Mouse (Mus musculus) intestine, embryonic 16.5 days (tissue): ENCODE data around the gene Rhbdd3. TPM values are rescaled to one million over a fixed set of nuclear protein-coding genes. Genes with fewer than 3 reads are reported as not detected.

Source experiments
- ATAC-seq: fragments of 200-750 bp; cut with Nextera tagmentation; 2 replicates; pipeline ENCODE4 v1.8.0; 2017; ENCODE audit warnings: moderate TSS enrichment, moderate library complexity
- H3K27ac ChIP-seq: fragments of 300-500 bp; sonication (generic); 2 replicates; pipeline ENCODE4 v1.5.1; 2014; ENCODE audit warnings: mild to moderate bottlenecking, low read length
- H3K27me3 ChIP-seq: fragments of 300-500 bp; sonication (generic); replicated peaks from 2 replicates; pipeline ENCODE4 v1.6.1; 2014; ENCODE audit warnings: low read length, control low read depth, mixed read lengths; ENCODE audit not compliant: control insufficient read depth, insufficient read depth
- H3K36me3 ChIP-seq: fragments of 300-500 bp; sonication (generic); 2 replicates; pipeline ENCODE4 v1.6.1; 2014; ENCODE audit warnings: low read length, control low read depth; ENCODE audit not compliant: control insufficient read depth, insufficient read depth
- H3K4me1 ChIP-seq: fragments of 300-500 bp; sonication (generic); 2 replicates; pipeline ENCODE4 v1.6.1; 2014; ENCODE audit warnings: low read length, control low read depth, mixed read lengths; ENCODE audit not compliant: control insufficient read depth, insufficient read depth
- H3K4me2 ChIP-seq: fragments of 300-500 bp; sonication (generic); 2 replicates; pipeline ENCODE4 v1.6.1; 2014; ENCODE audit warnings: low read depth, low read length, control low read depth
- H3K4me3 ChIP-seq: fragments of 300-500 bp; sonication (generic); 2 replicates; pipeline ENCODE4 v1.5.1; 2014; ENCODE audit warnings: mild to moderate bottlenecking, low read length
- H3K9ac ChIP-seq: fragments of 300-500 bp; sonication (generic); 2 replicates; pipeline ENCODE4 v1.6.1; 2014; ENCODE audit warnings: low read depth, low read length
- H3K9me3 ChIP-seq: fragments of 300-500 bp; sonication (generic); 2 replicates; pipeline ENCODE4 v1.6.1; 2016; ENCODE audit warnings: low read length, control low read depth; ENCODE audit not compliant: control insufficient read depth
- WGBS: fragments of 180-500 bp; shearing (Covaris S2); extraction: QIAGEN DNeasy Blood & Tissue Kit; methylation state at CpG from one replicate; pipeline ENCODE4 v1.1.7; 2014; 5-methylcytosine and 5-hydroxymethylcytosine counted together
- polyA plus RNA-seq: library from polyadenylated mRNA; unstranded; fragments of >200 nt; fragmentation: Nextera tagmentation; extraction: Ambion mirVana; gene quantifications from 2 replicates; pipeline ENCODE4 v1.2.1, GENCODE M21; 2015

The Rhbdd3 gene
- polyA plus RNA-seq: 27.8 and 32.5 TPM in 2 replicates

DNA sequence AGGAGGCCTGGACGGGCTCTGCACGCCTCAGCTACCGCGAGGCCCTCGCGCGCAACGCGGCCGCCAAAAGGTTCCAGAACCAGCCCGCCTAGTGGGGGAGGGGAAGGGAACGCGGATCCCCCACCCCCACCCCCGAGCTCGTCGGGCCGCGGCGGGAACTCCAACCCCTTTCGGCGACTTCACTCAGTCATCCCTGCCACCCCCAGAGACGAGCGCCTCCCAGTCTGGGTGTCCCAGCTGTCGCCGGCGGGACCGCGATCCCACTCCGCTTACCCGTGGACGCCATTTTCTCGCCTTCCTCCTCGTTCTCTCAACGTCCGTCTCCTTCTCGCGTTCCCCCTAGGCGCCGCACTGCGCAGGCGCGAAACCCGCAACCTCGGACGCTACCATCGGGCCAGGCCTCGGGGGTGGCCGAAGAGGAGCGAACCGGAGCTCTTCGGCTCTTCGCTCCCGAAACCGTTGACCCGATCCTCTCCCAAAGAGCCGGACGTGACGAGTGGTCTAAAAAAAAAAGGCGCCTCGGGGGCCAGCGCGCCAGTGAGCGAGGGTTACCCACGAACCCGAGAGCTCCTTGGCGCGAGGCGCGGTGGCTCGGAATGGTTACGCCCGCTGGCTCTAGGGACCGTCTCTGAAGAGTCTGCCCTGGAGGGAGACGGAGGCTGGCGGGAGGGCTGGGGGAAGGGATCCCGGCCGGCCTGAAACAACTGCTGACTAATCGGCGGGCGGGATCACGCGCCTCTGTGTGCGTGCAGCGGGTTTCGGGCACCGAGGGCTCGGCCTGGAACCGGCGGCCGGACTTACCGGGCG lies at the start of gene Rhbdd3, which contains the start of gene Ewsr1:
Gene Rhbdd3 (plus strand): TSS at position 191 of the 807 bp plus-strand sequence.
Gene Ewsr1 (minus strand): TSS at position 531 of the 807 bp plus-strand sequence.
- Histone ChIP-seq H3K36me3 (no peaks in the 10 kb centered on the region; the same call in none of the 2 replicates), H3K4me1 (peaks cover 27% of the 10 kb centered on the region), H3K27me3 (no peaks in the 10 kb centered on the region), H3K9ac (peak within 1 kb of the TSS; percentile 100), H3K4me3 (peak within 1 kb of the TSS; percentile 98), H3K9me3 (no peaks in the 10 kb centered on the region), H3K27ac (peak within 1 kb of the TSS; percentile 95), H3K4me2 (peak within 1 kb of the TSS; percentile 66)
- peak; percentile 89 for ATAC-seq
- WGBS: under 1% methylated on average over 91 of the region's 92 CpGs

DNA sequence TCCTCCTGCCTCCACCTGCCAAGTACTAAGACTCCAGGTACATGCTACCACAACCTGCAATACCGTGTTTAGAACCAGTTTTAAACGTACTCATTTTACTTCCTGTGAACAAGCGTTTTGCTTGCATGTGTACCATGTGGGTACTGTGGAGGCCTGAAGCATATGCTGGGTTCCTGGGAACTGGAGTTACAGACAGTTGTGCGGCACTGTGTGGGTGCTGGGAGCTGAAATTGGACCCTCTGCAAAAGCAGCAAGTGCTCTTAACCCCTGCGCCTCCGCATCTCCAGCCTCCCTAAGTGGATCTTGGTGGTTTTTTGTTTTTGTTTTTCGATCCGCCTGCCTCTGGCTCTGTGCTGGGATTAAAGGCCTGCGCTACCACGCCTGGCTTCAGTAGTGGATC lies 47.1 kb upstream of the Rhbdd3 start:
- 83% methylated on average over 10 of the region's 10 CpGs for WGBS
- H3K4me3 ChIP-seq: no peak overlapping the region
- H3K9ac ChIP-seq: no peak overlapping the region
- H3K27ac ChIP-seq: no peak overlapping the region
- ATAC-seq: no peak
- H3K4me2 ChIP-seq: no peak overlapping the region
- H3K4me1 ChIP-seq: no peaks in the 10 kb centered on the region
- H3K36me3 ChIP-seq: no peaks in the 10 kb centered on the region
- no peaks in the 10 kb centered on the region for H3K27me3 ChIP-seq
- no peaks in the 10 kb centered on the region for H3K9me3 ChIP-seq

- H3K27me3 ChIP-seq: 0 out of 2 replicates have a peak, but pooled peaks cover 4% of the 10 kb centered on the region
- WGBS: 66% methylated on average over 10 of the region's 10 CpGs
Measured at GRCm38 (mm10) chr11:5052200-5052854, 46.4 kb upstream of the Rhbdd3 start.

GRCm38 (mm10) chr11:5054151-5054550 lies 44.6 kb upstream of the Rhbdd3 start:
- H3K9ac ChIP-seq: no peak overlapping the region
- H3K27me3 ChIP-seq: peaks cover 16% of the 10 kb centered on the region
- no peak overlapping the region for H3K4me3 ChIP-seq
- ATAC-seq: peak; percentile 54
- 81% methylated on average over 14 of the region's 14 CpGs for WGBS
- H3K27ac ChIP-seq: no peak overlapping the region
- H3K4me2 ChIP-seq: no peak overlapping the region
- H3K36me3 ChIP-seq: no peaks in the 10 kb centered on the region
- no peaks in the 10 kb centered on the region for H3K9me3 ChIP-seq
- H3K4me1 ChIP-seq: peaks cover 9% of the 10 kb centered on the region; the same call in 1 of the 2 replicates

More at GRCm38 (mm10) chr11:5052200-5052854, 46.4 kb upstream of the Rhbdd3 start:
- no peak for ATAC-seq
- no peaks in the 10 kb centered on the region for H3K36me3 ChIP-seq
- H3K27ac ChIP-seq: no peak overlapping the region
- H3K9ac ChIP-seq: no peak overlapping the region
- no peak overlapping the region for H3K4me2 ChIP-seq
- H3K9me3 ChIP-seq: no peaks in the 10 kb centered on the region
- no peaks in the 10 kb centered on the region for H3K4me1 ChIP-seq
- no peak overlapping the region for H3K4me3 ChIP-seq

GRCm38 (mm10) chr11:5054874-5055273 lies 43.9 kb upstream of the Rhbdd3 start:
- Histone ChIP-seq H3K27me3 (peaks cover 23% of the 10 kb centered on the region), H3K36me3 (no peaks in the 10 kb centered on the region), H3K4me1 (peaks cover 14% of the 10 kb centered on the region; the same call in 1 of the 2 replicates), H3K9ac (no peak overlapping the region), H3K27ac (no peak overlapping the region), H3K4me2 (no peak overlapping the region), H3K4me3 (no peak overlapping the region), H3K9me3 (no peaks in the 10 kb centered on the region)
- WGBS: 57% methylated on average over 6 of the region's 6 CpGs
- ATAC-seq: no peak

GRCm38 (mm10) chr11:5055945-5056938 lies 42.5 kb upstream of the Rhbdd3 start:
- no peaks in the 10 kb centered on the region for H3K36me3 ChIP-seq
- 53% methylated on average over 23 of the region's 23 CpGs for WGBS
- no peak overlapping the region for H3K27ac ChIP-seq
- H3K4me3 ChIP-seq: no peak overlapping the region
- no peak overlapping the region for H3K9ac ChIP-seq
- no peaks in the 10 kb centered on the region for H3K9me3 ChIP-seq
- no peak for ATAC-seq
- peaks cover 19% of the 10 kb centered on the region for H3K4me1 ChIP-seq
- H3K4me2 ChIP-seq: no peak overlapping the region
- peaks cover 36% of the 10 kb centered on the region for H3K27me3 ChIP-seq

DNA sequence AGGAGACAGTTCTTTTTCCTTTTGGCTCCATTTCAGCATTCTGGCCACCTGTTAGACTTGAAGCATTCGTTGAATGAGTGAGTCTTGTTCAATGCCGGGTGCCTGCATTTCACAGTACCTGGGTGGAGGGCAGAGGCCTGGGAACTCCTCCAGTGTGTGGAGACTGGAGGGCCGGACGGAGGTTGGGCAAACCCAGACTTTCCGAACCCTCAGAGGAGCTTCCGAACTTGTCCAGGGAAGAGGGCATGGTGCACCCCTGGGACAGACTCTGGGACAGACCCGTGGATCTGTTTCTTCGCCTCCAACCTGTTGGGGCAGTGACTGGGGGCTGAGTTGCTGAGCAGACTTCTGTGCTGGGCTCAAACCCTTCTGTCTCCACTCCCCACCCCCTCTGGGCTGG lies 41.7 kb upstream of the Rhbdd3 start:
- Histone ChIP-seq H3K27me3 (peaks cover 39% of the 10 kb centered on the region), H3K36me3 (no peaks in the 10 kb centered on the region), H3K4me1 (peaks cover 25% of the 10 kb centered on the region), H3K4me2 (no peak overlapping the region), H3K4me3 (no peak overlapping the region), H3K9ac (no peak overlapping the region), H3K27ac (no peak overlapping the region), H3K9me3 (no peaks in the 10 kb centered on the region)
- no peak for ATAC-seq
- WGBS: 70% methylated on average over 8 of the region's 8 CpGs

DNA sequence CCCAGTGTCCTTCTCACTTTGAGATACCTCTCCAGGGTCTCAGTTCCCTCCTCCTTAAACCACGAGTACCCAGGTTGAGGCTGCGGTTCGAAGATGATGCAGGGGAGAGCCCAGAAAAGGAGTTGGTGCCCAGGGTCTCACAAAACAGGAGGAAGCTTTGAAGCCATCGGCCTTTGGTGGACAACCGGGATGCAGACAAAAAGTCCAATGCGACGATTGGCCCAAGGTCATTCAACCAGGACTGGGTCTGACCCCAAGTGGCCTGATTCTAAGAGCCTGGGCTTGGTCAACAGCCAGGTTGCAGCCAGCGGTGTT lies 41.2 kb upstream of the Rhbdd3 start:
- peaks cover 39% of the 10 kb centered on the region for H3K27me3 ChIP-seq
- H3K4me1 ChIP-seq: peaks cover 29% of the 10 kb centered on the region
- H3K9ac ChIP-seq: peak overlapping the region; percentile 61; the same call in 1 of the 2 replicates
- H3K36me3 ChIP-seq: no peaks in the 10 kb centered on the region
- H3K27ac ChIP-seq: no peak overlapping the region
- ATAC-seq: no peak
- H3K4me2 ChIP-seq: peak overlapping the region; percentile 85
- H3K4me3 ChIP-seq: peak overlapping the region; percentile 50
- no peaks in the 10 kb centered on the region for H3K9me3 ChIP-seq
- WGBS: 32% methylated on average over 8 of the region's 8 CpGs
